8 mouse cellular contexts compared by ENCODE assay signal in the genomic region with DNA sequence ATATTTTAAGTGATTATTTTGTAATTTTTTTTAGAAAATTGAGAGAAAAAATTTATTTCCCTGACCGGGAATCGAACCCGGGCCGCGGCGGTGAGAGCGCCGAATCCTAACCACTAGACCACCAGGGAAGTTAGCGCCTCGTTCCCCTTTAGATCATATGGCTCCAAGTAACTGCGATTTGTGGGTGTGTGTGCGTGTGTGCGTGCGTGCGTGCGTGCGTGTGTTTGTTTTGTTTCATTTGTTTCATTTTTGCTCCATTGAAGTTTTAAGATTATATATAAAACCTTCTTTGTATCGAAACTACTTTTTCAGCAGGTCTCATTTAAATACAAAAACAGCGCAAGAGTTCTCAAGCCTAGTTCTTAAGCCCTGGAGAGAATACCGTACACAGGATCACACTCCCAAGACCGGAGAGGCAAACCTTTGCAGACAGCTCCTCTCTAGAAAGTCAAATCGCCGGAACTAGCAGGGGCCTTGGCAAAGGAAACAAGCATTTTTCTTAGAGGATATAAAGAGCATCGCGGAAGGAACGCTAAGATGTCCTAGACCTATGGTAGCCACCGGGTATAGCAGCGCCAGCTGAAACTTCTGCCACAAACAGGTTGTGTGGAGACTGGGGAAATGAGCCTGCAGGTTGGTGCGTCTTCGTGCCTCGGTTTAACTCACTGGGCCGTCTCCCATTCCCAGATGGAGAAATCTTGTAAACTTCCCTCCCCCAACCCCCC. TPM values are rescaled to one million over a fixed set of nuclear protein-coding genes. Genes with fewer than 3 reads are reported as not detected.
DNase-seq lines count a peak whose midpoint lies in the region; ATAC-seq and TF ChIP-seq lines count a peak whose summit lies in the region.

No protein-coding gene starts in this region.

- H3K4me2 ChIP-seq in hindbrain, postnatal 0 days (ENCODE audit: low read depth, low read length) = peak overlapping the region; percentile 98

- TF ChIP-seq CTCF in hindbrain, postnatal 0 days (IDR thresholded peaks at IDR 0.05; ENCODE audit: low read depth) = no peak

- ATAC-seq in hindbrain, postnatal 0 days = peak; percentile 73

- peak overlapping the region; percentile 62; the same call in 1 of the 2 replicates for H3K9ac ChIP-seq in hindbrain, postnatal 0 days (replicated peaks; ENCODE audit: low read length)

- peak; percentile 87 for DNase-seq in T-cell, adult 2 months (ENCODE audit: low spot score)
- DNase-seq in cerebellum, postnatal 36 days = peak; percentile 80 to 89
- DNase-seq in frontal cortex, postnatal 36 days (ENCODE audit: low spot score in 2 of 2) = peak; percentile 90 to 93
- DNase-seq in hindbrain, postnatal 0 days (ENCODE audit: low spot score) = peak; percentile 92
- DNase-seq in left cerebral cortex, adult 18-20 months (ENCODE audit: low spot score in 2 of 2) = peak; percentile 84 to 85
- DNase-seq in retina, postnatal 7 days (ENCODE audit: low read depth, low spot score) = peak; percentile 95
- peak; percentile 81 to 88 for DNase-seq in urinary bladder, adult 18-20 months (ENCODE audit: low spot score in 2 of 2)

- no peaks in the 10 kb centered on the region for H3K79me2 ChIP-seq in macrophage (ENCODE audit: inconsistent target)

- no peaks in the 10 kb centered on the region for H3K36me3 ChIP-seq in hindbrain, postnatal 0 days (ENCODE audit: insufficient read depth, low read length)
- H3K36me3 ChIP-seq in macrophage (ENCODE audit: inconsistent target) = no peaks in the 10 kb centered on the region

- H3K4me3 ChIP-seq in hindbrain, postnatal 0 days (ENCODE audit: low read length) = peak overlapping the region; percentile 83
- peak overlapping the region; percentile 79 for H3K4me3 ChIP-seq in macrophage (ENCODE audit: inconsistent target)

- H3K9me3 ChIP-seq in hindbrain, postnatal 0 days (ENCODE audit: low read length) = no peaks in the 10 kb centered on the region

- H3K4me1 ChIP-seq in hindbrain, postnatal 0 days (ENCODE audit: insufficient read depth, low read length) = no peaks in the 10 kb centered on the region

- peak overlapping the region; percentile 95 for H3K27ac ChIP-seq in hindbrain, postnatal 0 days
- H3K27ac ChIP-seq in macrophage = peak overlapping the region; percentile 85

- no peaks in the 10 kb centered on the region for H3K27me3 ChIP-seq in hindbrain, postnatal 0 days (ENCODE audit: insufficient read depth, low read length)

- under 1% methylated on average over 32 of the region's 32 CpGs for WGBS in hindbrain, postnatal 0 days
- WGBS in macrophage (ENCODE audit: missing documents) = 0% methylated on average over 27 of the region's 32 CpGs

RNA-seq across cellular contexts. Expression of a gene that starts 23.4 kb away (rescaled TPM):
- total RNA-seq in hindbrain, postnatal 0 days (2014; rRNA removed) = 0.78 and 1.9 TPM in 2 replicates
- 2.1 and 2.5 TPM in 2 replicates for polyA plus RNA-seq in hindbrain, postnatal 0 days (2015; fragmentation: Nextera tagmentation; extraction: Ambion mirVana)
- total RNA-seq in left cerebral cortex, adult 18-20 months (2021) = 1 to 10 TPM; 1.3 to 1.5 TPM
- total RNA-seq in macrophage (2018; cell fraction: chromatin; rRNA removed) = not detected
- not detected for total RNA-seq in macrophage (2018; cell fraction: cytosol; rRNA removed)
- total RNA-seq in macrophage (2018; cell fraction: nucleus; rRNA removed) = not detected
- not detected in 3 replicates for polyA plus RNA-seq in macrophage (2018)

RNA-seq across cellular contexts. Expression of a gene that starts 49.4 kb away (rescaled TPM):
- total RNA-seq in hindbrain, postnatal 0 days (2014; rRNA removed) = not detected in 2 replicates
- polyA plus RNA-seq in hindbrain, postnatal 0 days (2015; fragmentation: Nextera tagmentation; extraction: Ambion mirVana) = not detected in 2 replicates
- not detected for total RNA-seq in left cerebral cortex, adult 18-20 months (2021)
- not detected for total RNA-seq in macrophage (2018; cell fraction: chromatin; rRNA removed)
- not detected for total RNA-seq in macrophage (2018; cell fraction: cytosol; rRNA removed)
- total RNA-seq in macrophage (2018; cell fraction: nucleus; rRNA removed) = not detected
- not detected in 3 replicates for polyA plus RNA-seq in macrophage (2018)

RNA-seq across cellular contexts. Expression of a gene that starts 56.2 kb away (rescaled TPM):
- total RNA-seq in hindbrain, postnatal 0 days (2014; rRNA removed) = 192 and 222 TPM in 2 replicates
- 133 and 148 TPM in 2 replicates for polyA plus RNA-seq in hindbrain, postnatal 0 days (2015; fragmentation: Nextera tagmentation; extraction: Ambion mirVana)
- total RNA-seq in left cerebral cortex, adult 18-20 months (2021) = 10 to 100 TPM; 19.4 to 25.9 TPM
- 100 to 1,000 TPM in 9 of 26 experiments, 10 to 100 TPM in 16, 1 to 10 TPM in 1; 8.8 to 741 (median 70.0) TPM for total RNA-seq in macrophage (2018; cell fraction: chromatin; rRNA removed)
- 100 to 1,000 TPM in 16 of 26 experiments, 10 to 100 TPM in 10; 12.9 to 504 (median 163) TPM for total RNA-seq in macrophage (2018; cell fraction: cytosol; rRNA removed)
- 100 to 1,000 TPM in 11 of 26 experiments, 10 to 100 TPM in 15; 14.5 to 587 (median 82.2) TPM for total RNA-seq in macrophage (2018; cell fraction: nucleus; rRNA removed)
- polyA plus RNA-seq in macrophage (2018) = 198 to 536 TPM (median 239 TPM) in 3 replicates

Comparison
In these comparisons a context has a peak if more than half of its experiments do, and no peak if none do; other contexts are left out.
1. Peak in every context shown above with its lines: DNase-seq, ATAC-seq, H3K4me3 ChIP-seq and H3K27ac ChIP-seq.